In the genomic region with DNA sequence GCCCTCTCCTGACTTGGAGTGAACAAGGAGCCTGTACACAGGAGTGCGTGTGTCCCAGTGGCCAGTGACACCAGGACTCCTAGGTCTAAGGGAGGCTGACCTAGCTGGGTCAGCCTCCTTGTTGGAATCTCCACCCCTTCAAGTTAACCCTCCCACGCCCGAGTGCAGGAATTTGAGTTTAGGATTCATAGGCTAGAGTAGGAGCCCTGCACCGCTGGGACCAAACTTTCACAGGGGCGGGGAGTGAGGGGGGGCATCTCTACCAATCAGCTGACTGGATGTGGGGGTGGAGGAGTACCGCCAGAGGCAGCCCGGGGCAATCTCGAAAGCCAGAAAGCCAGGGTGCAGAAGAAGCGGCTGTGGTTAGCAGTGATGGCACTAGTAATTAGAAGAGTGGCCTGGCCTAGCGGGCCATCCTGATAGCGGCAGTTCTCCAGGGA, we compare ENCODE assay signal across 8 mouse cellular contexts. TPM values are rescaled to one million over a fixed set of nuclear protein-coding genes. Genes with fewer than 3 reads are reported as not detected.
A peak's percentile ranks its signal among the peaks of the same experiment; 100 is the strongest.
DNase-seq lines count a peak whose midpoint lies in the region; ATAC-seq and TF ChIP-seq lines count a peak whose summit lies in the region.

A gene (minus strand): TSS at position 63 of the 440 bp plus-strand sequence.

- peak within 1 kb of the TSS; percentile 73 for H3K4me3 ChIP-seq in E14TG2a.4 (replicated peaks; ENCODE audit: low read length)
- H3K4me3 ChIP-seq in heart, embryonic 13.5 days: peak within 1 kb of the TSS; percentile 51
- H3K4me3 ChIP-seq in midbrain, embryonic 10.5 days: peak within 1 kb of the TSS; percentile 45

- H3K36me3 ChIP-seq in E14TG2a.4 (ENCODE audit: insufficient read depth, low read length): peaks cover 22% of the 10 kb centered on the region
- H3K36me3 ChIP-seq in heart, embryonic 13.5 days: peaks cover 24% of the 10 kb centered on the region
- H3K36me3 ChIP-seq in midbrain, embryonic 10.5 days: peaks cover 22% of the 10 kb centered on the region

- H3K27ac ChIP-seq in heart, embryonic 13.5 days (replicated peaks): no peak within 1 kb of the TSS
- no peak within 1 kb of the TSS for H3K27ac ChIP-seq in midbrain, embryonic 10.5 days (replicated peaks)

- H3K4me1 ChIP-seq in E14TG2a.4 (replicated peaks; ENCODE audit: low read depth, low read length): peaks cover 96% of the 10 kb centered on the region
- H3K4me1 ChIP-seq in heart, embryonic 13.5 days: peaks cover 43% of the 10 kb centered on the region
- peaks cover 39% of the 10 kb centered on the region for H3K4me1 ChIP-seq in midbrain, embryonic 10.5 days

- no peak for TF ChIP-seq CTCF in E14TG2a.4 (conservative IDR thresholded peaks at IDR 0.05; ENCODE audit: low read length)

- H3K27me3 ChIP-seq in E14TG2a.4 (ENCODE audit: insufficient read depth, low read length): peaks cover 31% of the 10 kb centered on the region
- peaks cover 52% of the 10 kb centered on the region for H3K27me3 ChIP-seq in heart, embryonic 13.5 days (replicated peaks)
- peaks cover 55% of the 10 kb centered on the region for H3K27me3 ChIP-seq in midbrain, embryonic 10.5 days (ENCODE audit: low read depth, poor library complexity, severe bottlenecking)

- peak; percentile 72 for DNase-seq in ZHBTc4 (ENCODE audit: low read depth, low spot score)
- peak; percentile 44 for DNase-seq in kidney, postnatal 14 days
- DNase-seq in midbrain, embryonic 10.5 days (ENCODE audit: low spot score): no peak
- no peak for DNase-seq in thymus, postnatal 25 days
- DNase-seq in right cerebral cortex, adult 2 months (ENCODE audit: low spot score in 2 of 2): no peak
- no peak for DNase-seq in cerebellum, postnatal 10 days

- WGBS in heart, embryonic 13.5 days: 13% methylated on average over 11 of the region's 11 CpGs
- WGBS in midbrain, embryonic 10.5 days: 12% methylated on average over 11 of the region's 11 CpGs

- peak within 1 kb of the TSS; percentile 75 for H3K4me2 ChIP-seq in heart, embryonic 13.5 days

- no peak for ATAC-seq in heart, embryonic 13.5 days (ENCODE audit: extremely low read depth, insufficient number of reproducible peaks, low FRiP score, low TSS enrichment)

- no peaks in the 10 kb centered on the region for H3K9me3 ChIP-seq in E14TG2a.4 (ENCODE audit: low read length)
- H3K9me3 ChIP-seq in heart, embryonic 13.5 days: no peaks in the 10 kb centered on the region
- no peaks in the 10 kb centered on the region for H3K9me3 ChIP-seq in midbrain, embryonic 10.5 days (replicated peaks)

- peak within 1 kb of the TSS; percentile 54 for H3K9ac ChIP-seq in heart, embryonic 13.5 days

RNA-seq across cellular contexts. Expression of the gene that starts here (rescaled TPM):
- polyA plus RNA-seq in heart, embryonic 13.5 days (2015; fragmentation: Nextera tagmentation; extraction: Ambion mirVana): 0.14 TPM in 1 of 2 replicates, not detected in the other
- polyA plus RNA-seq in midbrain, embryonic 10.5 days (2016; fragmentation: Nextera tagmentation; extraction: Ambion mirVana): 0.36 and 0.48 TPM in 2 replicates

Comparison
In these comparisons a context has a peak if more than half of its experiments do, and no peak if none do; other contexts are left out.
1. DNase-seq: peak in ZHBTc4 (single experiment) and kidney, postnatal 14 days (single experiment); none in midbrain, embryonic 10.5 days (single experiment), thymus, postnatal 25 days (single experiment), right cerebral cortex, adult 2 months (0 of 2) and cerebellum, postnatal 10 days (0 of 2).
2. Peak in every context shown above with its lines, with median percentiles within 50 percentile points of each other: H3K4me3 ChIP-seq.